Mouse (Mus musculus): ENCODE measurements at regions not wholly inside any gene's neighbourhood (a gene's known extent, or its start where the extent isn't known, plus 50 kb on each side); places are given as distances from the start of the nearest gene placed in this dataset.

DNA sequence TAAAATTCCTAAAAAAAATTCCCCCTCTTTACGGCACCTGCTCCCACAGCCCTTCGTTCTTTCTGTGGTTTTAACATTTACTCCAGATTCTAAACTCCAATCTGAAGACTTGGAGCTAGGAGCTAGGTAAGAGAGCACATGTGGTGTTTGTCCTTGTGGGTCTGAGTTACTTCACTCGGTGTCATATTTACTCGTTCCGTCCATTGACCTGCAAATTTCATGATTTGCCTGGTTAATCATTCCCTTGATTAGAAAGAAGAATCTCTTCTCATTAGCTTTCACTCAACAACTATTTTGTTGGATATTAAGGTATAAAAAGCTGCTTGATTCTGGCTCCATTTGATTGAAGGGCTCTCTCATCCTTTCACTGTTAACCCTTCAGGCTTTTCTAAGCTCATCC lies 231.6 kb upstream of the Hs6st1 start:
- no peak for DNase-seq (ENCODE audit: low spot score)

- no peak for DNase-seq (ENCODE audit: low spot score)
These were observed 229.6 kb upstream of the Hs6st1 start for GRCm38 (mm10) chr1:35838625-35839024.

DNA sequence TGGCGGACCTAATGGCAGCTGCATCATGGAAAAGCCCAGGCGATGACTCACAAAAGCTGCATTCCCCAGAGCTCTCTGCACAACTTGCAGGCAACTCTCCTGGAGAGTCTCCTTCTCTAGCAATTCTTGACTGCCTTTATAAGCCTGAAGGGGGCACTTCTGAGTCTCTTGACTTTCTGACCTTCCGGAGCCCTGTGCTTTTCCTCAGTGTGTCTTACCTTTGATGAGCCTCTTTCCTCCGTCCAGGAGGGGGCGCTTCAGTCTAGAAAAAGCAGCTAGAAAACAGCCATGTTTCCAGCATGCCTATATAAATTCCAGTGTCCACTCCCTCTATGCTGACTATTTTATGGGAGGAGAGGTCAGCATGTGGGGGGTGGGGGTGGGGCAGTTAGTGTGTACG lies 228.8 kb upstream of the Hs6st1 start:
- peak; percentile 56 for DNase-seq (ENCODE audit: low spot score)

DNA sequence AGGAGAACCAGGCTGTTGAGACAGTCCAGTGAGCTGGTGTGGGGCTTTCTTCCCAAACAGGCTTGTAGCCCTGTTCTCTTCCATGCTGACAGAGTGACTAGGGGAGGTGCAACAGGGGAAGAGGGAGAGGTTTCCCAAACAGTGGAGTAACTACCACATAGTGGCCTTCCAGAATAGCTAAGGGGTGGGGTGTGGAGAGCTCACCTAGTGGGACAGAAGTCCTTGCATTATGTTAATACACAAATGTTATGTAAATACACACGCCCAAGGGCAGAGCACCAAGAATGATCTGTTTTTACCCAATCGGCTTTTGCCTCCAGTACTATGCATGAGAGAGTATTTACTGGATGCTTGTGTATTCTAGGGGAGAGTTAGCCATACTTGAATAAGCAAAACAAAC lies 226.6 kb upstream of the Hs6st1 start:
- no peak for DNase-seq (ENCODE audit: low spot score)

- no peak for DNase-seq (ENCODE audit: low spot score)
These were observed 225.5 kb upstream of the Hs6st1 start for GRCm38 (mm10) chr1:35842707-35843106.

- DNase-seq (ENCODE audit: low spot score), result no peak
These were observed 224.6 kb upstream of the Hs6st1 start for GRCm38 (mm10) chr1:35843566-35843965.

GRCm38 (mm10) chr1:35846224-35846936 lies 221.8 kb upstream of the Hs6st1 start:
- DNase-seq (ENCODE audit: low spot score), result peak; percentile 33

- no peak for DNase-seq (ENCODE audit: low spot score)
These were observed 219.8 kb upstream of the Hs6st1 start for GRCm38 (mm10) chr1:35848160-35848954.

DNA sequence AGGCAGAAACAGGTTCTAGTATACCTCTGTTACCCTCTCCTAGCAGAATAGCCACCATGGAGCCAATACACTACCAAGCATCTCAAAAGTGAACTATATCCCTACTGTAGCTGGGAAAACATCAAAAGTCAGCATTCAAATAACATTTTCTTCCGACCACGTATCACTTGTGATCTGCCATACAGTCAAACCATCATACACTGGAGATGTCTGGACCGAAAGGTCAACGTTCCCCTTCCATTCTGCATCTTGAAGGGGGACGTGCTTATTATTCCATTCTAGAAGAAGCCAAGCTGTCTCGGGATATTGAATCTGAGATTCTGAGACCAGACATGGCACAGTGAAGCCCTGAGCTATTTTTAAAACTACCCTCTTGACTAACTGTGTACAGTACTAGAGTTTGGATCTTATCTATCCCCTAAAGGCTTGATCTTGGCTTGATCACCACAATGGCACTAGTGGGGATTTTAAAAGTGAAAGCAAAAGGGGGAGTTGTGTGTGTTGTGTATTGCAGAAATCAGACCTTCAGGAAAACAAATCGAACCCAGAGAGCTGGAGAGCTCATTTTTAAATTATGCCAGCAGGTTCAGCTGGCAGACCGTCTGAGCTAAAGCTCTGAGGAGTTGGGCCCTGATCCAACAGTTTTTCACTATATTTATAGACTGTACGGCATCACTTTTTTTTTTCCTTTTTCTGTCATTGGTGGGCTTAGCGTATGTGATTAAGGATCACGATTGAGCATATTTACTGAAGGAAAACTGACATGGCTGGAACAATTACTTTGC lies 218.6 kb upstream of the Hs6st1 start:
- no peak for DNase-seq (ENCODE audit: low spot score)

DNA sequence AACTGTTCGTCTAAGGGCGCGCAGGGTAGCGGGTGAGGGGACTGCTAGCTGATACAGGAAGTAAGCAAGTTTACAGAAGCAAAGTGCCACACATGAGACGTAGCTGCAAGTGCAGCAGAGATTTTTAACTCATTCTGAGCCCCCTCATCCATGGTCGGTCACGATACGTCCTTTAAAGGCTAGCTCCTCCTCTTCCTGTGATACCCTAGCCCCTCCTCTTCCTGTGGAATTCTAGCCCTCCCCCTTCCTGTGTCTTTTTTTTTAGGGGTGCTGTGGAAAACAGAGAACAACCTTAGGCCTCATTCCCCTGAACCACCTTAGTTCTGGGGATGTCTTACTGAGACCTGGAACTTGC lies 218.0 kb upstream of the Hs6st1 start:
- DNase-seq (ENCODE audit: low spot score), result no peak

DNA sequence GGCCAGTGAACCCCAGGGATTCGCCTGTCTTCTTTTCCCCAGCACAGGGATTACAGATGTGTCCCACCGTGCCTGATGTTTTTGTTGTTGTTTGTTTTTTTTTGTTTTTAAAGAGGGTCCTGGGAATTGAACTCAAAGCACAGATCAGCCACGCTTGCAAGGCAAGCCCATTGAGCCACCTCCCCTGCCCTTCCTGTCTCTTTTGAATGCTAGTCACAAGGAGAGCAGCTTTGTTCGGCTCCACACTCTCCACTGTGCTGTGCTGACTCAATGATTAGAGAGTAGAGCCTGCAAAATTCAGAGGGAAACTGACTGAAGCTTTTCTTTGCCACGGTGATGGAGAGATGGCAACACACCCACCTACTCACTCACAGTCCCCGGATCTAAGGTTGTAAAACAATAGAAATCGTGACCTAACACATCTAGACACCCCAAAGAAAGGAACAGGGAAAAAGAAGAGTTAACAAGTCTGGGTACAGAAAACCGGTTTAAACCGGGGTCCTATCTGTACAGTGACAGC lies 217.6 kb upstream of the Hs6st1 start:
- DNase-seq (ENCODE audit: low spot score), result no peak

DNA sequence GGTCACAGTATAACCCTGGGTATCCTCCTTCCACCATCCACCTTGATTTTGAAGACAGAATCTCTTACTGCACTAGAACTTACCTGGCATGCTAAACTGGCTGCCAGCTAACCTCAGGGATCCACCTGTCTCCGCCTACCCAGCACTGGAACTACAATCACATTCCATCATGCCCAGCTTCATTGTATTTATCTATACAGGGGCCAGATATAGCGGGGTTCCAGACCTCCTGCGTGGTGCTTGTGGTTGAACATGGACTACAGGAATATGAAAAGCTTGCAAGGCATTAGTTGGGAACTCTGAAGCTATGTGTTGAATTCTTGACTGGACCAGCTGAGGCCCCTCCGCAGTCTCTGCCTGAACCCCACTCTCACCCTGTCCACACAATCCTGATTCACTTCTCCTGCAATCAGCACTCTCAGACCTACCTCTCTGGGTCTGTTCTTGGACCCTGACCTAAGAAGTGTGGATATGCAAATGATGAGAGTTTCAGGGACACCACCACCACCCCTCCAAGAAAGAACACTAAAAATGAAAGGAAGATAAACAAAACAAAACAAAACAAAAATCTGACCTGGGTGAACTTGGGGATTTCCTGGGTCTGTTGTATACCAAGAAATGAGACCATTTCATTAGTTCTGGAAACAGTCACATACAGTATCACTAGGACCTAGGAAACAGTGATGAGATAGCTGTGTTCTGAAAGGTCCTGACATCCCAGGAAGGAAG lies 216.4 kb upstream of the Hs6st1 start:
- no peak for DNase-seq (ENCODE audit: low spot score)

- no peak for DNase-seq (ENCODE audit: low spot score)
These were observed 215.2 kb upstream of the Hs6st1 start for GRCm38 (mm10) chr1:35853018-35853417.

DNA sequence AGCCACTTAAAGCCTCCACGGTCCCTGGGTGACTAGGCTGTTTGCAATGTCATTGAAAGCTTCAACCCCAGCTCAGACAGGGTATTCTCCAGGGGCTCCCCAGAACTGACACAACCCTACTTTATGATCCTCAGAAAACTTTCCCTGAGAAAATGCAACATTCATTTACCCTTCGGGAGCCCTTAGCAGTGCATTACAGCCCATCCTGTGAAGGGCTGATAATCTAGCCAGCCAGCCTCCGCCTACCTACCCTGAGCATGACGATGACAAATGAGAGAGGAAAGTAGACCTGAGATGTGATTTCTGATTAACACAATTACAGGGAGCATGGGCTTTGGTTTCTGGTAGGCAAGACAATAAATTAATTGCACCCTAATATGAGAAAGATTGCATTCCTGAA lies 212.6 kb upstream of the Hs6st1 start:
- DNase-seq (ENCODE audit: low spot score), result no peak

- DNase-seq (ENCODE audit: low spot score), result no peak
These were observed 209.9 kb upstream of the Hs6st1 start for GRCm38 (mm10) chr1:35858342-35858741.

- no peak for DNase-seq (ENCODE audit: low spot score)
These were observed 207.4 kb upstream of the Hs6st1 start for GRCm38 (mm10) chr1:35860779-35861178.

- peak; percentile 24 for DNase-seq (ENCODE audit: low spot score)
These were observed 206.0 kb upstream of the Hs6st1 start for GRCm38 (mm10) chr1:35862196-35862595.

GRCm38 (mm10) chr1:35862661-35863060 lies 205.5 kb upstream of the Hs6st1 start:
- DNase-seq (ENCODE audit: low spot score), result no peak

- no peak for DNase-seq (ENCODE audit: low spot score)
These were observed 204.0 kb upstream of the Hs6st1 start for GRCm38 (mm10) chr1:35864246-35864645.

DNA sequence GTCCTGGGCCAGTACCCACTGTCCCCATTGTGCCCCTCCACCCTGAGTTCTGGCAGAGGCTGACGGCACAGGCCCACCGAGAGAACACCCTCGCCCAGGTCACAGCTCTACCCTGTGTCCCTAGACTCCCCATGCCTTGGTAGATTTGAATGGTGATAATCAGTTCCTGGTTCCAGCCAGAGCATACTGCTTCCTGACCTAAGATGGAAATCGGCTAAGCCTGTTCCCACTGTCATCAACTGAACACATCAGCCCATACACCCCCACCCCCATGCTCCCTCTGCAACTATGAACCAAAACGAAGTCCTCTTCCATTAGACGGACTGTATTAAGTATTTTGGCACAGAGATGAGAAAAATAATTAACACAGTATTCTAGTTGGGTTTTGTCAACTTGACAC lies 202.9 kb upstream of the Hs6st1 start:
- no peak for DNase-seq (ENCODE audit: low spot score)

GRCm38 (mm10) chr1:35866643-35867042 lies 201.6 kb upstream of the Hs6st1 start:
- DNase-seq (ENCODE audit: low spot score), result no peak
